Mouse (Mus musculus) left cerebral cortex, adult 18-20 months (tissue): ENCODE measurements around the gene Uimc1. TPM values are rescaled to one million over a fixed set of nuclear protein-coding genes. Genes with fewer than 3 reads are reported as not detected.
"Not testable (repeated sequence)": the region's sequence is repeated elsewhere in the genome, so short reads cannot be mapped to it uniquely, and the experiment has no call there.

ENCODE experiments used
- DNase-seq, 2 experiments: peaks; one replicate each; pipeline ENCODE4 v3.0.0; 2021 to 2022; ENCODE audit warnings: low spot score in 2 of 2, mixed read lengths in 1 of 2
- long read RNA-seq, 2 experiments: library from polyadenylated mRNA; stranded (forward); transcript quantifications; one replicate each; pipeline ENCODE4 v2.0.0; 2021
- total RNA-seq, 2 experiments: library from RNA; stranded (reverse); gene quantifications; 2 replicates each; pipeline ENCODE4 v1.2.3; 2021

Gene Uimc1
- 10 to 100 TPM; 22.0 to 25.5 TPM for total RNA-seq
- long read RNA-seq, experiment 1, transcript Uimc1-201 (15 exons, 2,931 nt): major isoform, 9 of 13 reads
- long read RNA-seq, experiment 1, partial matches to known transcripts: 0 of 13 reads
- long read RNA-seq, experiment 1, other reads (novel, unspliced or antisense): 3 of 13 reads
- long read RNA-seq, experiment 2, transcript Uimc1-201 (15 exons, 2,931 nt): major isoform, 5 of 11 reads
- long read RNA-seq, experiment 2, partial matches to known transcripts: 2 of 11 reads
- long read RNA-seq, experiment 2, other reads (novel, unspliced or antisense): 3 of 11 reads

GRCm38 (mm10) chr13:55099726-55100478 is at the start of gene Uimc1:
Gene Uimc1 (minus strand): TSS chr13:55100300.
- DNase-seq: peak; percentile 70 to 81

- DNase-seq: no peak
Observed at GRCm38 (mm10) chr13:55140271-55140670, 40.2 kb upstream of the Uimc1 start.

- DNase-seq: no peak
Observed at GRCm38 (mm10) chr13:55135382-55135781, 35.3 kb upstream of the Uimc1 start.

GRCm38 (mm10) chr13:55133448-55133847 is 33.3 kb upstream of the Uimc1 start, which contains the start of gene Gm17617:
Gene Gm17617 (minus strand): TSS chr13:55133548.
- DNase-seq: no peak

DNA sequence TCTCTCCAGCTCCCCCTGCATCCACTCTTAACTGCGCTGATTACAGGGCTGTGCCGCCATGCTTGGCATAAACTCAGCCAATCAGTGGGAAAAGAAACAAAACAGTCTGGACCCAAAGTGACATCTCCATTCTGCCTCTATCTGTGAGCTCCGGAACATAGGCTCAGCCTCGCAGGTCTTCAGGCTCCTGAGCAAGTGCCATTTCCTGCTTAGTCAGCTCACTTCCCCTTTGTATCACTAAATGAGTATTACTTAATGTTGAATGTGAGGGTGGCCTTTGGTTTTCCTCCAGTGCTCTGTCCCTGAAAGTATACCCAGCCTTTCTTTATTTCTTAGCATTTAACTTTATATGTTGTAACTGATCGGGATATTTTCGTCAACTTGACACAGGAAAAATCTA is 24.8 kb upstream of the Uimc1 start:
- no peak for DNase-seq

- no peak for DNase-seq
Observed at GRCm38 (mm10) chr13:55114375-55114774, 14.3 kb upstream of the Uimc1 start.

DNA sequence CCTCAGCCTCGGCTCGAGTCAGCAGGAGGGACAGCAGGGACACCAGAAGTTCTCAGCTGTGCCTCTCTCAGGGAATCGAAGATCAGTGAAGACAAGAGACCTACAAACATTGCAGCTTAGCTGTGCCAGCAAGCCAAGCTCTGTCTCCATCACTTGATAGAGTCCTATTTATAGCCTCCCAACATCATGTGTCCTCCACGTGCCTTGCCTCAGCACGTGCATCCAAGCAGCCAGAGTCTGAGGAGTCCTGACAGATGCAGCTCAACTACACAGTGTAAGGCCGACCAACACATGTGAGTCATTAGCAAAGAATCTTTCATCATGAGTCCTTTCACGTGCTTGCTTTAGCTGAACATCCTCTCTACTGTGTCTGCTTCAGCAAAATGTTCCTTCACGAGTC is 7.6 kb upstream of the Uimc1 start:
- DNase-seq: peak; percentile 8 to 21

DNA sequence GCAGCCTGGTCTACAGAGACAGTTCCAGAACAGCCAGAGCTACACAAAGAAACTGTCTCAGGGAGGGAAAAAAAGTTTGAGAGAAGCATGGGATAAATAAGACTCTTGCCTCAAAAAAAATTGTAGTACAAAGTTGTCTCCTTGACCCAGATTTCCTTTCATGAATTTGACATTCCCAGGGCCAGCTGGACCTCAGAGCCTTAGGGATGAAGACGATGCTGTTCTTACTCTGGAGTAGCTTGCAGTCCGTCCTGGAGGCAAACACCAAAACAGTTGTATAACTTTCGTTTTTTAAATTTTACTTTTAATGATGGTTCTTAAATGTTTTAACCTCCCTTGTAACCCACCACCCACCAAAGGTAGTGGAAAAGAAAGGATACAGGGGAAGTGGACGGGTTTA is 7.0 kb upstream of the Uimc1 start:
- no peak for DNase-seq

GRCm38 (mm10) chr13:55105953-55106691 is 6.0 kb upstream of the Uimc1 start:
- peak in 1 of 2 experiments; percentile 9 for DNase-seq

DNA sequence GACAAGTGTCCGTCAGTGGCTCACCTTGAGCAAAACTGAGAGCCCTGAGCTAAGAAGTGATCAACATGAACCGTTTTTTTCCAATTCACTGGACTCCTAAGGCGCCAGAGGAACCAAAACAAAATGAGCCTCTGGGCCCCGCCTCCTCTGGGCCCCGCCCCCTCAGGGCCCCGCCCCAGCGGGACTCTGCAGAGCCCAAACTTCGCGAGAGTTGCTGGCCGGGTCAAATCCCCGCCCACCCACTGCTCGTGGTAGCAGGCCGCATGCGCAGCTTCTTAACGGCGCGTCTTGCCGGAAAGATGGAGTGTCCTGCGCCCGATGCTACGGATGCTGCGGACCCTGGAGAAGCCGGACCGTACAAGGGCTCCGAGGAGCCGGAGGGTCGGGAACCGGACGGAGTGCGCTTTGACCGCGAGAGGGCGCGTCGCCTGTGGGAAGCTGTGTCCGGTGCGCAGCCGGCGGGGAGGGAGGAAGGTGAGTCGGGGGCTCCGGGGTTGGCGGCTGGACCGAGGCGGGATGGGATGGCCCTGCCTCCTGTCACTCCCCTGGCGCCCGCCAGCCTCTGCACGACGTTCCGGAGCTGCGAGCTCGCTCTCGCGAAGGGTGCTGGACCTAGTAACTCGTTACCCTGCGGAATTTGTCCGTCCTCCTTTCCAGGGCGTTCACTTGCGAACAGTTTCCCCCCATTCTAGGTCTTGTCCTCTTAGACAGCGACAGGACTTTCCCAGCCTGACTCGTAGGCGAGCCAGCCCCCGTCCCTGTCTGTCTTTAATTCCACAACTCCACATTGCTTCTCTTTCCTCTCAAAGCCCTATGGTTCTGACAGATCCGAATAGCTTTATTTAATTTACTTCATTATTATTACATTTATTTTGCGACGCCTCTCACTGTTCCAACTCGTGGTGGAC is 5.2 kb upstream of the Uimc1 start, which contains the start of gene Zfp346:
Gene Zfp346, plus strand, starts transcription at position 267 of the 908 bp plus-strand sequence.
- DNase-seq: peak; percentile 95 to 96

GRCm38 (mm10) chr13:55103351-55103750 is 3.3 kb upstream of the Uimc1 start:
- DNase-seq: no peak

GRCm38 (mm10) chr13:55102366-55102765 is 2.3 kb upstream of the Uimc1 start:
- DNase-seq: no peak

DNA sequence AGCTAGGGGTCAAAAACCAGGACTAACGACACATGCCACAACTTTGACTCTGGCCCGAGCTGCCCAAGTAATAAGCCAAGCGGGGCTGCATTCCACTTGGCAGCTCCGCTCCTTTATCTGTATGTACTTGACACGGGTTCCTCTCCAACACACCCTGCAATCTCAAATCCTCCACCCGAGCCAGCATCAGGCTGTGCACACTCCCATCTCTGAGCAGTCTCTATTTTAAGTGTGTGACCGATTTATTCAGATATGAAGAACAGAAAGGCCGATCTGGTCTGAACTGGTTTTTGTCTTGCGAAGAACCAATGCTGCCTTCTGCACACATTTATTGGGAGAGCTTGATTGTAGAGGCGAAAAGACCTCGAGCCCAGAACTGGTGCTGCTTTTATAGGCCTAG is 1.5 kb upstream of the Uimc1 start:
- no peak for DNase-seq

DNA sequence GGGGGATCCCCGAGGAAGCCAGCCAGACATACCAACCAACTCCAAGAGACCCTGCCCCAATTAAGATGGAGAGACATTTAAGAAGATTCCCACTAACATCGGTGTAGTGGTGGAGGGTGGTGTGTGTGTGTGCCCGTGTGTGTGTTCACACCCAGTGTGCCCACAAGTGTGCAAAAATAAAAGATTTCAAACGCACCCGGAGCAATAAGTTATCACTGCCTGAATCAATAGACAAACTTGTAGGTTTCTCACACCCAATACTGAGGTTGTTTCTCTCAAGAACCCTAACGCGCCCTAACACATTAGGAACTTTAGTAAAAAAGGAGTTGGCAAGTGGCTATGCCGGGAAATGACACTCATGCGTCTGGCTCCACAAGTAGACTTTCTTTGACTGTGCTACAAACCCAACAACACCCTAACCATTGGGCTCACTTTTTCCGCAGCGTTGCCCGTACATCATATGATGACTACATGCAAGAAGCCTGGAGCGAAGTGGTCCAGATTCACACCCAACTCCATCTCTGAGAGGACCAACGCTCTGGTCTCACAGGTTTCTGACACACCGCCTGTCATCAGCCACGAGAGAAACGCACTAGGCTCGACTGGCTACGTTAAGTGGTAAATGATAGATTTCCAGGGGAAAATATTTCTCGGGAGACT is 904 bp downstream of the Uimc1 start:
- DNase-seq: peak in 1 of 2 experiments; percentile 8

- not testable (repeated sequence) for DNase-seq
Observed at GRCm38 (mm10) chr13:55097841-55098240, 2.3 kb downstream of the Uimc1 start.

GRCm38 (mm10) chr13:55092588-55092987 is 7.5 kb downstream of the Uimc1 start:
- DNase-seq: peak; percentile 26 to 34

- DNase-seq: no peak
Observed at GRCm38 (mm10) chr13:55075597-55075996, 24.5 kb downstream of the Uimc1 start.

DNA sequence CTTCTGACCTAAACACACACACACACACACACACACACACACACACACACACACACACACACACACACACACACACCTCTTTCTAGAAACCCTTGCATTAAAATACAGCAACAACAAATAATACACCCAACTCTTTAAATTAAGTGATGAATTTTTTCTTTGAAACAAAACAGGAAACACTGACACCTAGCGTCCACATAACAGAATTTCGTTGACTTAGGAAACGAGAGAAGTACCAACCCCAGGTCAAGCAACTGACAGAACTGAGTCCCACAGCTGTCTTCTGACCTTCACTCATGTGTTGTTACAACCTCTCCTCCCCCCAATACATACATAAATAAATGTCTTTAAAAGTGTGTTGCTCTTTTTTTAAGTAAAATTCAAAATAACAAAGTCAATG is 28.8 kb downstream of the Uimc1 start:
- no peak for DNase-seq

DNA sequence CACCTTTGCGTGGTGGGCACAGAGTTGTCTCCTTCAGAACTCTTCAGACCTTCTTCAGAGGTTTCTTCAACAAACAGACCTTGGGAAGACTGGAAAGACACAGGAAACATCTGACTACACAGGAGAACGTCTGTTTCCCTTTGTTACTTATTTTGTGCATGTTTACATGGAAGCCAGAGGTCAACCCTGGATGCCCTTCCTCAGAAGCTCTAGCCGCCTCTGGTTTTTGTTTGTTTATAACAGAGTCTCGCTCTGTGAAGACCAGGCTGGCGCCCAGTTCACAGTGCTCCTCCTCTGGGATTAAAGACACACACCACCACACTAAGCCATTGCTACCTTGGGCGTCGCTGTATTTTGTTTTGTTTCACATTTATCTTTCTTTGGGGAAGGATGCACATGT is 30.4 kb downstream of the Uimc1 start:
- DNase-seq: no peak

GRCm38 (mm10) chr13:55063276-55063675 is 36.8 kb downstream of the Uimc1 start:
- DNase-seq: no peak
